ENCODE assay signal across 18 mouse cellular contexts in genomic region chr17:43074391-43074790, GRCm38 (mm10).
"Had no signal": no experiment of that assay in that cellular context is flagged by ENCODE, and none has a peak within 500 bp of the region (broad histone marks: within the 10 kb centered on the region; RNA-seq: fewer than 3 reads in every experiment).

No protein-coding gene starts in this region.

- DNase-seq: kidney, adult 11 months; kidney, postnatal 10 days; layer of hippocampus, postnatal 36 days; liver; lung, embryonic 14.5 days; right cerebral cortex, postnatal 25 days; spleen, adult 18-20 months; thymus, adult 2 months; thymus, postnatal 14 days; thymus, postnatal 4 days had no signal

- ATAC-seq: intestine, embryonic 15.5 days; liver, embryonic 12.5 days; lung, postnatal 0 days; midbrain, embryonic 16.5 days had no signal

- H3K27me3 ChIP-seq: intestine, embryonic 15.5 days; limb, embryonic 13.5 days; liver, embryonic 12.5 days; midbrain, embryonic 12.5 days had no signal

- H3K4me3 ChIP-seq: intestine, embryonic 15.5 days; limb, embryonic 10.5 days; limb, embryonic 13.5 days; liver, embryonic 12.5 days; midbrain, embryonic 12.5 days had no signal

- H3K9me3 ChIP-seq: intestine, embryonic 15.5 days; limb, embryonic 10.5 days; limb, embryonic 13.5 days; liver, embryonic 12.5 days; midbrain, embryonic 12.5 days had no signal

- H3K4me2 ChIP-seq: intestine, embryonic 15.5 days; limb, embryonic 13.5 days; liver, embryonic 12.5 days; lung, embryonic 14.5 days; midbrain, embryonic 12.5 days had no signal

- H3K36me3 ChIP-seq: intestine, embryonic 15.5 days; limb, embryonic 13.5 days; midbrain, embryonic 12.5 days had no signal

- H3K27ac ChIP-seq: intestine, embryonic 15.5 days; limb, embryonic 10.5 days; limb, embryonic 13.5 days; liver, embryonic 12.5 days; macrophage; midbrain, embryonic 12.5 days had no signal

- H3K9ac ChIP-seq: intestine, embryonic 15.5 days; limb, embryonic 13.5 days; liver, embryonic 12.5 days; lung, embryonic 14.5 days; midbrain, embryonic 12.5 days had no signal
